Mouse (Mus musculus): ENCODE measurements around the gene Lrrc63.
"Not testable (repeated sequence)": the region's sequence is repeated elsewhere in the genome, so short reads cannot be mapped to it uniquely, and the experiment has no call there.

The Lrrc63 gene

GRCm38 (mm10) chr14:75130501-75131318 lies at the start of gene Lrrc63, which contains the start of gene Lcp1:
TSS of gene Lrrc63 (minus strand) at chr14:75130881.
TSS of gene Lcp1 (plus strand) at chr14:75131101.
- no peak for DNase-seq (ENCODE audit: extremely low read depth, insufficient read length, low spot score)

GRCm38 (mm10) chr14:75179255-75179963 lies 48.7 kb upstream of the Lrrc63 start:
- DNase-seq (ENCODE audit: extremely low read depth, insufficient read length, low spot score): no peak

- DNase-seq (ENCODE audit: extremely low read depth, insufficient read length, low spot score): no peak
These were observed 48.1 kb upstream of the Lrrc63 start for GRCm38 (mm10) chr14:75178801-75179211.

GRCm38 (mm10) chr14:75178384-75178793 lies 47.7 kb upstream of the Lrrc63 start:
- no peak for DNase-seq (ENCODE audit: extremely low read depth, insufficient read length, low spot score)

GRCm38 (mm10) chr14:75177400-75177799 lies 46.7 kb upstream of the Lrrc63 start:
- DNase-seq (ENCODE audit: extremely low read depth, insufficient read length, low spot score): no peak

- no peak for DNase-seq (ENCODE audit: extremely low read depth, insufficient read length, low spot score)
These were observed 45.9 kb upstream of the Lrrc63 start for GRCm38 (mm10) chr14:75176425-75177045.

GRCm38 (mm10) chr14:75175781-75176180 lies 45.1 kb upstream of the Lrrc63 start:
- no peak for DNase-seq (ENCODE audit: extremely low read depth, insufficient read length, low spot score)

- DNase-seq (ENCODE audit: extremely low read depth, insufficient read length, low spot score): no peak
These were observed 44.3 kb upstream of the Lrrc63 start for GRCm38 (mm10) chr14:75174731-75175555.

- DNase-seq (ENCODE audit: extremely low read depth, insufficient read length, low spot score): no peak
These were observed 43.6 kb upstream of the Lrrc63 start for GRCm38 (mm10) chr14:75174296-75174695.

GRCm38 (mm10) chr14:75170546-75170945 lies 39.9 kb upstream of the Lrrc63 start:
- DNase-seq (ENCODE audit: extremely low read depth, insufficient read length, low spot score): no peak

GRCm38 (mm10) chr14:75168501-75168900 lies 37.8 kb upstream of the Lrrc63 start:
- DNase-seq (ENCODE audit: extremely low read depth, insufficient read length, low spot score): no peak

- DNase-seq (ENCODE audit: extremely low read depth, insufficient read length, low spot score): no peak
These were observed 35.0 kb upstream of the Lrrc63 start for GRCm38 (mm10) chr14:75165574-75166131.

GRCm38 (mm10) chr14:75164345-75164744 lies 33.7 kb upstream of the Lrrc63 start:
- no peak for DNase-seq (ENCODE audit: extremely low read depth, insufficient read length, low spot score)

- no peak for DNase-seq (ENCODE audit: extremely low read depth, insufficient read length, low spot score)
These were observed 33.2 kb upstream of the Lrrc63 start for GRCm38 (mm10) chr14:75163866-75164265.

- no peak for DNase-seq (ENCODE audit: extremely low read depth, insufficient read length, low spot score)
These were observed 28.7 kb upstream of the Lrrc63 start for GRCm38 (mm10) chr14:75159375-75159774.

- DNase-seq (ENCODE audit: extremely low read depth, insufficient read length, low spot score): no peak
These were observed 23.8 kb upstream of the Lrrc63 start for GRCm38 (mm10) chr14:75154481-75154880.

- DNase-seq (ENCODE audit: extremely low read depth, insufficient read length, low spot score): no peak
These were observed 20.5 kb upstream of the Lrrc63 start for GRCm38 (mm10) chr14:75151146-75151545.

- no peak for DNase-seq (ENCODE audit: extremely low read depth, insufficient read length, low spot score)
These were observed 20.0 kb upstream of the Lrrc63 start for GRCm38 (mm10) chr14:75150653-75151052.

GRCm38 (mm10) chr14:75148229-75148628 lies 17.5 kb upstream of the Lrrc63 start:
- DNase-seq (ENCODE audit: extremely low read depth, insufficient read length, low spot score): no peak

GRCm38 (mm10) chr14:75147706-75148105 lies 17.0 kb upstream of the Lrrc63 start:
- not testable (repeated sequence) for DNase-seq (ENCODE audit: extremely low read depth, insufficient read length, low spot score)

Data from 3134 (cell line).